Mouse (Mus musculus): Measurements from ENCODE around the gene Mcm9.
A peak's percentile ranks its signal among the peaks of the same experiment; 100 is the strongest.
"Not testable (repeated sequence)": the region's sequence is repeated elsewhere in the genome, so short reads cannot be mapped to it uniquely, and the experiment has no call there.

Gene Mcm9

DNA sequence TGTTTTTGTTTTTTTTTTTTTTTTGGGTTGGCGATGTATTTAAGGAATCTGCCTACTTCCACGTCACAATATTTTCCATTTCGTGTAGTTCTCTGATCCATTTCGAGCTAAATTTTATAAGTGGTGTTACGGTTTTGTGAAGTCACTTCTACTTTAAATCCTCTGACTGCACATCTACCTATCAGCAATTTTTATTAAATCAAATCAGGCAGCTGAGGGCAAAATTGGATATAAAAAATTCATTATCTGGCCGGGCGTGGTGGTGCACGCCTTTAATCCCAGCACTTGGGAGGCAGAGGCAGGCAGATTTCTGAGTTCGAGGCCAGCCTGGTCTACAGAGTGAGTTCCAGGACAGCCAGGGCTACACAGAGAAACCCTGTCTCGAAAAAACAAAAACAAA is at the start of gene Mcm9:
Mcm9 (minus strand) TSS at position 101 of the 400 bp plus-strand sequence.
- DNase-seq (ENCODE audit: low spot score in 2 of 2): not testable (repeated sequence)

DNA sequence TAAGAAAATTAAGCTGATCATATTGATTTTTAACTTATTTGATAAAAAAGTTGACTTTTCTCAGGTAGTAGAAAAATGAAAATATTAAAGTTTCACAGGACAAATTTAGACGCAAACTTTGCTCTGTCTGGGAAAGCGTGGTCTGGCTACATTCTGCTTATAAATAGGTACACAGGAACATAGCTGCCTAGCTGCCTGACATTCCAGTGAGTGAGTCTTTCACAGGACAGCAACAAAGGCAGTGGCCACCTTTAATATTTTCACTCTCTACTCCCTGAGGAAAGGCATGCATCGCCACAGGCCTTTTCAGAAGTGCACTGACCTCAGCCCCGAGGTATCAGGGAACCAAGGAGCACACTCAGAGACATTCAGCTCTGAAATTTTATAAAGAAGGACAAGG is 31.5 kb upstream of the Mcm9 start:
- DNase-seq (ENCODE audit: low spot score in 2 of 2): no peak

DNA sequence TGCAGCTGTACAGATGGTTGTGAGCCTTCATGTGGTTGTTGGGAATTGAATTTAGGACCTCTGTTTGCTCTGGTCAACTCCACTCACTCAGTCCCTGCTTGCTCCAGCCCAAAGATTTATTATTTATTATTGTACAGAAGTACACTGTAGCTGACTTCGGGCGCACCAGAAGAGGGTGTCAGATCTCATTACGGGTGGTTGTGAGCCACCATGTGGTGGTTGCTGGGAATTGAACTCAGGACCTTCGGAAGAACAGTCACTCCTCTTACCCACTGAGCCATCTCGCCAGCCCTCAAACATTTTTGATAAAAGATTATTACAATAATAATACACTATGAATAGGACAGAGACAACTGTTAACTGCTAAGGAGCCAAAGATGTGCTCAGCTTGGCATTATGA is 24.0 kb upstream of the Mcm9 start:
- not testable (repeated sequence) for DNase-seq (ENCODE audit: low spot score in 2 of 2)

DNA sequence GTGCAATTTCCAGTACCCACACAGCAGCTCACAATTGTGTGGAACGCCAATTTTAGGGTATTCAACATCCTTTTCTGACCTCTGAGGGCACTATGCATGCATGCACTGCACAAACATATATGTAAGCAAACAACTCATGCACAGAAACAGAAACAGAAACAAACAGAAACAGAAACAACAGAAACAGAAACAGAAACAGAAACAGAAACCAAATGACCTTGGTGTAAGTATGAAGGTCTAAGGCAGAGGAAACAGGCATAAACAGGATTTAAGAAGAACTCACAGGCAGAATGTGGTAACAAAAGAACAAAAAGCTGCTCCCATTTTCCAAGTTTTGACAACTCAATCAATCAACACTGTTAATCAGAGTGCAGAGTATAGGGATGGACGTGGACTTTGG is 20.4 kb upstream of the Mcm9 start:
- no peak for DNase-seq (ENCODE audit: low spot score in 2 of 2)

DNA sequence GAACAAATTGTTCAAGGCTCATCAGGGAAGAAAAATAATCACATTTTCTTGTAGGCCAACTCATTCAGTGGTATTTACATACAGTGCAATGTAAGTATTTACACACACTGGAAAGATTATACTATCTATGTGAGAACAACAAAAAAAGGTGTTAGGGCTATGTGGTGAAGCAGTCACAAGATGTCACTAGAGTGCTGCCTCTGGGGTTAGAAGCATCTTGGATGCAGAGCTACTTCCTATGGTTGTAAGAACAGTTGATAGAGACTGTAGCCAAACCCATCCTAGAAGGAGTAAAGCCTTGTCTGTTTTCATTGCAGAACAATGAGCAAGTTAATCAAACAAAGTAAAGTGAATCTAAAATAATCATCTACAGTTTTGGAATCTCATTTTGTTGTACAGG is 11.3 kb upstream of the Mcm9 start:
- no peak for DNase-seq (ENCODE audit: low spot score in 2 of 2)

DNA sequence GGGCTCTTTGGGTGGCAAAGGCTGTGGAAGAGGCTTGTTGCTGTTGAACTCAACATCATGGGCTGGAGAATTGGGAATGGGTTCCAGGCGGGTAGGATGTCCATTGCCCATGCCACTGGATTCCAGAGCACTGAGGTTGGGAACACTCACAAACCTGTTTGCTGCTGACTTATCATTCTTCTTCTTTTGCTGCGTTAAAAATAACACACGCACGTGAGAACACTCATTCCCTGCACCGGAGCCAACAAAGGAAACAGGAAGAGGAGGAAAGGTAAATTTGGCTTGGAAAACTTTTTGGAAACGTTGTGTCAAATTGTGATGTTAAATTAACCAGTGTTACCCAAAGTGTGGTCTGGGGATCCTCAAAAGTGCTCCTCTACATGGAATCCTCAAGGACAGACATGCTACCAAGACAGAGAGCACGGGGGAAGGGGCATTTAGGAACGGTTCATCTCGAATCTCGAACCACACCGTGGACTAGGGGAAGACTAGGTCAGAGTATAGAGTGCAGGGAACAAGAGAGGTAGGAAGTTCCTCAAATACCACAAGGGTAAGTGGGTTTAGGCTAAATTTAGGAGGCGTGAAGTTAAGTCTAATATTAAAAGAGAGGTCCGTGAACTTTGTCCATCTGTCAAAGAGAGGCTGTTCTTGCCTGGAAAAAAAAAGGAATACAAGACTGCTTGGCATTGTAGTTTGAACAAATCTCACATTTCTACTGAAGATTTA is 5.2 kb upstream of the Mcm9 start:
- DNase-seq (ENCODE audit: low spot score in 2 of 2): no peak

DNA sequence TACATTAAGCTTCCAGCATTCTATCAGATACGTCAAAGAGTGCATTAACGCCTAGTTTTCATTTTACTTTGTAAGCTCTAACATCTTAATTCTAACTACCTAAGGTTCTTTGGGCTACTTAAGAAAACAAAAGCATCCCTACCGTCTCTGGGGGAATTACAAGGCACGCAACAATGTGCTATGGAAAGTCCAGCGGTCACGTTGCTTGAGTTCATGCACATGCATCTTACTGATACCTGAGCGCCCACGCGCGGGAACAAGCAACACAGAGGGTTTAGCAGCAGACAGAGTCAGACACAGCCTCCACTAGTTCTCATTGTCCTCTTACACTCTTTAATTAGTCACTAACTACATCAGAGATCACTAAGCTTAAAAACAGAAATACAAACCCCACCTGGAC is 3.9 kb upstream of the Mcm9 start:
- DNase-seq (ENCODE audit: low spot score in 2 of 2): no peak

DNA sequence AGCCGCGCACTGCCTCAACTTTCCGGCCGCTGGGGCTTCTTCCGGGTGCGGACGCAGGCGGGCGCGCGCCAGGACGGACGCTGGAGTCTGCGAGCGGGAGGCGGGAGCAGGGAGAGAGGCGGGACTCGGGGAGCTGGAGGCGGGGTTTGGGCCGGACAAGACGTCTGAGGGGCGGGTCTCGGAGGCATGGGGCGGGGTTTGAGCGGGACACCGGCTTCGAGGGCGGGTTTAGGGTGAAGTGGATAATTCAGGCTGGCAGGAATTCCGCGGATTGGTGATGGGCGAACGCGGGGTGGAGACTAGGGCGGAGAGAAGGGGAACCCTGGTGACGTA is 355 bp downstream of the Mcm9 start:
- peak; percentile 83 to 97 for DNase-seq (ENCODE audit: low spot score in 2 of 2)

DNA sequence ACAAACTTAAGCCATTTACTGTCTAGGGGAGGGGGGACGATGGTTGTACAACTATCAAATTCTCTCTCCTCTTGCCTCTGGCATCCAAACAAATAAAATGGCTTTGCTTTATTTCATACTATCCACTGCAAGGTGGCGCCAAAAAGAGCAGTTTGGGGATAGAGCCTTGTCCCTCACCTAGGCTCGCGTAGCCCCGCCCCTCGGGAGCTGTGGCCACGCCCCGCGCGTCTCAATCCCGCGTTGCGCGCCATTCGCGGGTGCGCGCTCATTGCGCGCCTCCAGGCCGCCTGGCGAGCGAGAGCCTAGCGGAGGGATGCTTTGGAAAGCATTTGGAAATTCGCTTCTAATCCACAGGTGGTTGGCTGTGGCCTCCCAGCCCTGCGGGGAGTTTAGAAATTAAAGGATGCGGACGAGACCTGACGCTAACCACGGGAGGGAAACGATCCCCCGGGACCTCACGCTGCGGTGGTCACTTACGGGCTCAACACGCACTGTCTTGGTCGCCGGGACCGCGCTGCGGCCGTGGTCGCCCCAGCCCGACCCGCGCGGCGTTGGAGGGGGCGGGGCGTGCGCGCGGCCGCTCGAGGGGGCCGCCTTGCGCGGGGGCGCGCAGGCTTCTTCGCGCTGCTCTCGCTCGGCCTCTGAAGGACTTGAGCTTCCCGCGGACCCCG is 857 bp downstream of the Mcm9 start:
- DNase-seq (ENCODE audit: low spot score in 2 of 2): peak; percentile 94 to 96

DNA sequence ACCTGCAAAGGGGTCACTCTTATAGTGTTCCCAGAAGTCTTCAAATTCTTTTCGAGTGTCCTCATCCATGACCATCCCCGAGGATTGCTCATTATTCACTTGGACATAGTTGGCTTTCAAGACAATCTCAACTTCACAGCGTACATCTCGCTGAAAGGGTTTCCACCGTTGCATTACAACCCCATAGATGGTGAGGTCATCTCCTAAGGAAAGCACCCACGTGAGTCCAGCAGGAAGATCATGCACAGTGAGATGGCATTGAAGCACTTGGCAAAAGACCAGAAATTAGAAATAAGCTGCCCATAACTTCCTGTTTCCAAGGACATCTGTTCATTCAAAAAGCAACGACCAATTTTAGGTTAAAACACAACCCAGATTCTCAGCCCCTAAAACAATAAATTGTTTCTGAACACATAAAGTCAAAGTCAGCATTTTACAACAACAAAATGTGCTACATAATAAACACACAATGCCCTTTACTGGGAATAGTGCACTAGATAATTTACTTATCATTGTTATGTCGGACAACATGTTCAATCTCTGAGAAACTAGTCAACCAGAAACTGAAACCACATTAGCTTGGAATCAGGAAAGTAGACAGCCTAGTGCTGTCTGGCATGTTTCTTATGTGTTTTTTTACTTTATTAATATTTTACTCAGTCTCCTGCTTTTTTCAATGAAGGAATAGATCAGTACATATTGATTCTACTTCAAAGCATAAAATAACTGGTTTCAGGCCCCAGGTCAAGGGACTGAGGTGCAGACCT is 14.2 kb downstream of the Mcm9 start:
- no peak for DNase-seq (ENCODE audit: low spot score in 2 of 2)

DNA sequence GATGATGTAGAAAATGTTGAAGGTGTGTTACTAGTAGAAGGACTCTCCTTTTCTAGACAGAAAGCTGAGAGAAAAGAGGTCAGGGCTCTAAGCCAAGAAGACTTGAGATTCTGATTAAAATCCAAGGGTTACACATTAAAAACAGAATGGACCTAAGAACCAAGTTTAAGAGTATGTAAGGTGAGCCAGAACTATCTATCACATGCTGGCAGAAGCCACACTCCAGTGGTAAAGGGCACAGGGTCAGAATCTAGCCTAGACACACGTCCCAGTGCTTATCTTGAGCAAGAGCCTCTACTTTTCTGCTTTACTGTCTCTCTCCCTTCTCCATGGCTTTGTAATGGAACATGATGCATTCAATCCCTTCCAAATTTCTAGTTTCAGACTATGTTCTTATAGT is 16.3 kb downstream of the Mcm9 start:
- no peak for DNase-seq (ENCODE audit: low spot score in 2 of 2)

DNA sequence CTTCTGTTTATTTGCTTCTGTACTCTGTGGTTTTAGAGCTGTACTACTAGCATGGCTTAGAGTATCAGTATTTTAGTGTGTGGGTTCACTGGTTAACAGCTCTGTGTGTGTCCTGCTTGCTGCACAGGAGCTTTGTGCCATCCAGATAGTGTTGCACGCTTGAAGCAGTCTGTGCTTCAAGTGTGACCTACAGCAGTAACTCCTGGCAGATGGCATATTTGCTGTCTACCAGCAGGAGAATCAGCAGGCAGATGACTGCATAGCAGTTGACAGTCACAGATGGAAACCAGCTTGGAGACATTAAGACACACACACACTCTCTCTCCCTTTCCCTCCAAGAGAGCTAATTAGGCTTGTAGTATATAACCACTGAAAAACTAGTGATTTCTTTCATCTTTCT is 18.1 kb downstream of the Mcm9 start:
- DNase-seq (ENCODE audit: low spot score in 2 of 2): no peak

DNA sequence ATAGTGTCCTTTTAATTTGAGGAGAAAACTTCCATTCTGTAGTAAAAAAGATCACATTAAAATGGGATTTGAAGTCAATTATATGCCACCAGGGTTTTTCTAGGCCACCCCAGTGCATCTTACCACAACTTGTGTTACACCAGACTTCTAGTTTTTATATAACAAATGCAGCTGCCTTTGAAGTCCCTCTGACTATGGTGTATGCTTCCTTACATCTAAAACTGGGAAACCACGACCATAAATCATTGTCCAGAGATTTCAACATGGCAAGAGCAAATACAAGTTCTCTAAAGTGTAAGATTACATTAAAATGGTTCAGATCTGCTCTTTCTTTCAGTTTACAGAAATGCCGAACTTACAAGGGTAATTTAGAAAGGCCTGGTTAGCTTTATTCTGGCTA is 22.0 kb downstream of the Mcm9 start:
- no peak for DNase-seq (ENCODE audit: low spot score in 2 of 2)

DNA sequence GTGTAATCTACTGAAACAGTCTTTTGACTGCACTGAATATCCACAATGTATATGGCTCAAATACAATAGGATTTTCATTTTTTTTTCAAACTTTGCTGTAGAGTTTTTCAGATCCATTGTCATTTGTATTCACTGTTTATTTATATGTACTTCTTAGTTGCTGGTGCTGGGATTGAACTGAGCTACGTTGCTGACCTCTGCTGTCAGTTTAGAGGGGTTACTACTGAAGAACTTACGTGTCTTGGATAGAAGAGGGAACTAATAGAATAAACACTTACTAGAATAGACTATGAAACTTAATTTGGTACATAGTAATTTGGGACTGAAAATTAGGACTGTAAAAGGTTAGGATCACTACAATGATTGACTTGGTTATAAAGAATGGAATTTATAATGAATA is 24.9 kb downstream of the Mcm9 start:
- DNase-seq (ENCODE audit: low spot score in 2 of 2): no peak

DNA sequence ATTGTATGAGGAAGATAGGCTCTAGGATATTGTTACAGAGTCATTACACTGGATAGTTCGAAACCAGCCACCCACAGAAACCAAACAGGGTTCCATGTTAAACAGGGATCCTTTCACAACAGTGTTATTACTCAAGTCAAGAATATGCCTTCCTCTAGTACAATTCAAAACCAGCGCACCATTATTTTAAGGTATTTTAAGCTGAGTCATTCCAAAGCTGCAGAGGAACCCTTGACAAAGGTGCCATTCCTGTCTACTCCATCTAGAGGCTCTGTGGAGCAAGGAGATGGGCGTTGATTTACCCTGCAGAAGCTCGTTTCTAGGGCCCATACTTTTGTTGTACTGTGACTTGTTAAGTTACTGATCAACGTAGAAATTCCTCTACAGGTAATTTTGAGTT is 31.4 kb downstream of the Mcm9 start:
- peak; percentile 14 to 29 for DNase-seq (ENCODE audit: low spot score in 2 of 2)

DNA sequence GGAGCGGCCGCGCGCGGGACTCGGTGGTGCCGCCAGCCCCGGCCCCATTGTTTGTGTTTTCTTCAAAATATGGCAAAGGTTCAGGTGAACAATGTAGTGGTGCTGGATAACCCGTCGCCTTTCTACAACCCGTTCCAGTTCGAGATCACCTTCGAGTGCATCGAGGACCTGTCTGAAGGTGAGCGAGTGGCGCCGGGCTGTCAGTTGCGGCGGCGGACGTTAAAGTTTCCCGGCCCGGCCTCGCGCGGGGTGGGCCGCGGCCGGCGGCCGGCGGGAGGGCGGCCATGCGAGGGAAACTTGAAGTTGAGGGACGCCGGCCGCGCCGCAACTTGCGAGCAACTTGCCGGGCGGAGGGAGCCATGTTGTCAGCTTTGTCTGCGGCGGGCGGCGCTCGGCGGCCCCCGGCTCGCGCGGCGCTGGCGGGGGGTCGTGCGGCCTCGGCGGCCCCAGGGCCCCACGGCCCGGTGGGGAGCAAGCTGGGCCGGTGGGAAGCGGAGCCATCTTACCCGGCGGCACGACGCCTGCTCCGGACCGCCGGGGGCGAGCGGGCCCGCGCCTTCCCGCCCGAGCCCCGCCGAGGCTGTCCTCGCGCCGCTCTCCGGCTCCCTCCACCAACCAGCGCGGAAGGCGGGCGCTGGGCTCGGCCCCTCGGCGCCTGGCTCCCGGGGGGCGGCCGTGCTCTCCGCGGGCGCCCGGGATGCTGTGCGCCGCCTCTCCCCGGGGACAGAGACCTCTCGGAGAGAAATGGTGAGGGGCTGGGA is 32.9 kb downstream of the Mcm9 start:
- DNase-seq (ENCODE audit: low spot score in 2 of 2): peak; percentile 66 to 69

DNA sequence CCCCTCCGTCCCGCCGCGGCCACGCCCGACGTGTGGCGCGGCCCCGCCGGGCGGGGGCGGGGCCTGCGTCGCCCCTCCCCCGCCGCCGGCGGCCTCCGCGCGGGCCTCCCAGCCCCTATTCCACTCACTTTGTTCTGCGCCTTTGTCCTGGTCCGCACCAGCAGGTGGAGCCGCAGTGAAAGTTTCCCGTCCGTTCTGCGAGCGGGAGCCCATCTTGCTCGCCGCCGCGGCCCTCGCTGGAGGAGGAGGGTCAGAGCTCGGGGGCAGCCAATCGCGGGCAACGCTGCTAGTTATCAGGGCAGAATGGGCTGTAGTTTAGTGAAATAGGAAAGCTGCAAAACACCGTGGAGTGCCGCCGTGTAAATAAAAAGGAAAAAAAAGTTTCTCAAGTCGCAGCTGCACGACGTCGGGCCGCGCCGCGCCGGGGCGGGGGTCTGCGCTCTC is 33.5 kb downstream of the Mcm9 start, which contains the start of gene Asf1a:
Asf1a (plus strand) TSS at position 81 of the 444 bp plus-strand sequence.
- DNase-seq (ENCODE audit: low spot score in 2 of 2): peak; percentile 92 to 95

DNA sequence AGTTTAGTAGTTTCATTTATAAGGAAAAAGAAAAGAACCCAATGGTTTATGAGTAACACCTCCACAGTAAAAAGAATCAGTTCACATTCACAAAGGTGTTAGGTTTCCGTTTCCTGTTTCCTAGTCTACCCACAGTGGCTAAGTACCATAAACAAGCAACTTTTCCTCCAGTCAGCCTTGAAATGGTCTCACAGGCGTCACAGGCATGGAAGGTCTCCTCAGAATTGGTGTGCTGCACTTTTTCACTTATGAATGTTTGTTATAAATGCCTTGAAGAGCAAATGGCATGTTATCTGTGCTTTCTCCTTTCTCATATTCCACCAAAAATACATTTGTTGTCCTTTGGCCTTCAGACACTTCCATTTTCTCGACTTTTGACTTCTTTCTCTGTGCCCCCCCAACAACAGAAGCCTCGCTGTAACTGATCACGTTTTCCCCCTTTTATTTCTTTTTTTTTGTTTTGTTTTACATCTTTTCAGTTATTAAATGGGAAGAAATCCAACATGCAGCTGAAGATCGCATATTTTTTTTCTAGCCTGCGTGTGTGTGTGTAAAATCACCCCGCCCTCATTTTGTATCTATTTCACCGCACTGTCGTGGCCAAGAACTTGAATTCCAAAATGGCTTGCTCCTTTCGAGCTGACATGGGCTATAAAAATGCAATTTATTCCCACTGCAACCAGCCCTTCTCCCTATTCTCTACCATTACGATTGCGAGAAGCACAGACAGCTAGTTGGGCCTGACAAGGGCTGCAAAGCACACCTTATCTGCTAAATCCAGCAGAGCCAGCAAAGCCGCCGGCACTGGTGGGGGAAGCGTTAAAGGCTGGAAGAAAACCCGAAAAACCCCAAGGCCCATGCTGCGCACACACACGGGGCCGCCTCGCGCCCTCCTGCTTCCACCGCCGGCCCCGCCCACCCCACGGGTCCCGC is 34.2 kb downstream of the Mcm9 start:
- DNase-seq (ENCODE audit: low spot score in 2 of 2): no peak

DNA sequence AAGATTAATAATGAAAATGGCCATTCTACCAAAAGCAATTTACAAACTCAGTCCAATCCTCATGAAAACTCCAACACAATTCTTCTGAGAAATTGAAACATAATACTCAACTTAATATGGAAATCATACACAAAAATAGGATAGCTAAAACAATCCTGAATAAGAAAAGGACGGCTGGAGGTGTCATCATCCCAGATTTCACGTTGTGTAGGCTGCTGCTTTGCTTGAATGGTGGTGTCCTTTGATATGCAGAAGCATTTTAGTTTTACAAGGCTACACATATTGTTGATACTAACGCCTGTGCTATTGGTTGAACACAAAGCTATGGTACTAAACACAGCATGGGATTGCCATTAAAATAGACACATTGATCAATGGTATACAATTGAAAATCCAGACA is 44.5 kb downstream of the Mcm9 start:
- no peak for DNase-seq (ENCODE audit: low spot score in 2 of 2)

DNA sequence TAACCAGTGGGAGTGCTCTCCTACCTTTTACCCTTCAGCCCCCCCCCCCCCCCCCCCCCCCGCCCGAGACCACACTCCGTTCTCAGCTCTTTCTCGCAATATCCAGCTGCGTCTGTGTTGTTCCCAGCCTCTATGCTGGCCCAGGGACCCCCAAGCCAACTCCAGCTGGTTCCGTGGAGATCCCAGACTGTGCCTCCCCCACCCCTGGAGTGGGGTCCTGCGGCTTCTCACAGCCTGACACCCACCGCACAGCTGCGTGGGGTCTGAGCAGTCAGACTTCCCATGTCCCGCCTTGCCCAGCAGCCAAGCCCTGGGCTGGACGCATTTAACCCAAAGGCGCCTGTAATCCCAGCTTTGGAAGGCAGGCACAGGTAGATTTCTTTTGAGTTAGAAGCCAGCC is 49.2 kb downstream of the Mcm9 start:
- DNase-seq (ENCODE audit: low spot score in 2 of 2): no peak

DNA sequence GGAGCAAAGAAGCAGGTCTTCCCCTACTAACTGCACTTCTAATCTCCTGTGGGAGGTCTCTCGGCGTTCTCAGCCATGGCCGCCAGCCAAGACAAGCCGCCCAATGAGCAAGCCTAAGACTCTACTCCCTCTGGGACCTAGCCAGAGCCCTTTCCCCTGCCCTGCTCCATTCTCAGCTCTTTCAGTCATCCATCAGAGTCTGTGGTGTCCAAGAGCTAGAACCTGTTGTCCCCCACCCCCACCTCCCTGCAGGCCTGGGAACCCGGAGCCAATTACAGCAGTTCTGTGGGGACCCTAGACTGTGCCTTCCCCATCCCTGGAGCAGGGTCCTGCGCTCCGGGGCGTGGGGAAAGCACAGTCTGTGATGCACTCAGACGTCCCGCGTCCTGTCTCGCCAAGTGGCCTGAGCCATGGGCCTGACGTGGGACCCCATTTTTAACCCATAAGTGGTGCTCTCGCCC is 49.6 kb downstream of the Mcm9 start:
- peak in 1 of 2 experiments; percentile 52 for DNase-seq (ENCODE audit: low spot score in 2 of 2)

All from spleen, postnatal 10 days (tissue).